Mouse (Mus musculus) megakaryocyte, embryonic 14.5 days (primary cell): ENCODE measurements around the gene Gm11011.

Experiments used
- FLI1 ChIP-seq: IDR thresholded peaks from 2 replicates; pipeline ENCODE4 v1.6.1; 2012; ENCODE audit warnings: low read length, inconsistent platforms, mixed read lengths
- GATA1 ChIP-seq: IDR thresholded peaks from 3 replicates; pipeline ENCODE4 v1.6.1; 2012; ENCODE audit warnings: mixed read lengths, low read length, inconsistent platforms, borderline replicate concordance

DNA sequence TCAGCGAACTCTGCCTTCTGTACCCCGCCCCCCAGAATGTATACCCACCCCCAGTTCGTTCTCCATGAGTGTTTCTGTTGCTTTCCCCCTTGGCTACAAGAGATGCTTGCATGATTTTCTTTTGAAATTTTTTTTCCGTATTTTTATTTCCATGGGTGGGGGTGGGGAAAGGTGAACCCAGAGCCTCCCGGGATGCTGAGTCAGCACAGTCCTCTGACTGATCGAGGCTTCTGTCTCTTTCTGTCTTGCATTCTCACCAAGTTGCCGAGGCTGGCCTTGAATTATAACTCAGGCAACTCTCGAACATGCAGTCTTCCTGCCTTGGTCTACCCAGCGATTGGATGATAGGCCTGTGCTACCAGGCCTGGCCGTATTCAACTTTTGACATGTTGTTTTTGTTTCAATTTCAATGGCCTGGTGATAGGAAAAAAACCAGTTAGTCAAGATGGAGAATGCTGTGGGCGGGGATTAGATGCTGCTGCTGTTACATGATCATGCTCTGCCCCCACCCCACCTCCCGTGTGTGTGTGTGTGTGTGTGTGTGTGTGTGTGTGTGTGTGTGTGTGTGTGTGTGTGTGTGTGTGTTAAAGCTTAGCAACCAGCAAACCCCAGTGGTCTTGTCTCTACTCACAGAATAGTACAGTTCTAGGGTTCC is 1.8 kb downstream of the Gm11011 start:
- no peak for TF ChIP-seq GATA1
- no peak for TF ChIP-seq FLI1
